Mouse (Mus musculus) spleen, adult 12 weeks (tissue): ENCODE measurements around the gene Cyp4a32.

Experiments
- DNase-seq: peaks from one replicate; pipeline ENCODE4 v3.0.0; 2022; ENCODE audit warnings: low spot score

The Cyp4a32 gene

GRCm38 (mm10) chr4:115657104-115657866 is 56.5 kb downstream of the Cyp4a32 start:
- DNase-seq: no peak

- no peak for DNase-seq
Measured at GRCm38 (mm10) chr4:115657867-115658249, 57.1 kb downstream of the Cyp4a32 start.

- no peak for DNase-seq
Measured at GRCm38 (mm10) chr4:115659190-115659589, 58.4 kb downstream of the Cyp4a32 start.
